Mouse (Mus musculus) midbrain, embryonic 12.5 days (tissue): ENCODE data around the gene Pxylp1. TPM values are rescaled to one million over a fixed set of nuclear protein-coding genes. Genes with fewer than 3 reads are reported as not detected.
"Not testable (repeated sequence)": the region's sequence is repeated elsewhere in the genome, so short reads cannot be mapped to it uniquely, and the experiment has no call there.

Experiments
- ATAC-seq: fragments of 200-750 bp; cut with Nextera tagmentation; 2 replicates; pipeline ENCODE4 v1.8.0; 2017; ENCODE audit warnings: low read depth, moderate TSS enrichment, moderate library complexity; ENCODE audit not compliant: low FRiP score
- H3K27ac ChIP-seq: fragments of 300-500 bp; sonication (generic); replicated peaks from 2 replicates; pipeline ENCODE4 v1.5.1; 2016; ENCODE audit warnings: mild to moderate bottlenecking
- H3K27me3 ChIP-seq: fragments of 300-500 bp; sonication (generic); 2 replicates; pipeline ENCODE4 v1.6.1; 2016; ENCODE audit warnings: mild to moderate bottlenecking
- H3K36me3 ChIP-seq: fragments of 300-500 bp; sonication (generic); 2 replicates; pipeline ENCODE4 v1.6.1; 2016
- H3K4me1 ChIP-seq: fragments of 300-500 bp; sonication (generic); 2 replicates; pipeline ENCODE4 v1.6.1; 2016
- H3K4me2 ChIP-seq: fragments of 300-500 bp; sonication (generic); replicated peaks from 2 replicates; pipeline ENCODE4 v1.6.1; 2016; ENCODE audit warnings: mild to moderate bottlenecking, moderate library complexity
- H3K4me3 ChIP-seq: fragments of 300-500 bp; sonication (generic); 2 replicates; pipeline ENCODE4 v1.5.1; 2016; ENCODE audit warnings: mild to moderate bottlenecking
- H3K9ac ChIP-seq: fragments of 300-500 bp; sonication (generic); replicated peaks from 2 replicates; pipeline ENCODE4 v1.6.1; 2016; ENCODE audit warnings: mild to moderate bottlenecking, moderate library complexity
- H3K9me3 ChIP-seq: fragments of 300-500 bp; sonication (generic); 2 replicates; pipeline ENCODE4 v1.6.1; 2016; ENCODE audit warnings: mild to moderate bottlenecking
- WGBS: fragments of 180-500 bp; shearing (Covaris S2); methylation state at CpG from one replicate; pipeline ENCODE4 v1.1.7; 2016; 5-methylcytosine and 5-hydroxymethylcytosine counted together
- polyA plus RNA-seq: library from polyadenylated mRNA; unstranded; fragments of >200 nt; fragmentation: Nextera tagmentation; extraction: Ambion mirVana; gene quantifications from 2 replicates; pipeline ENCODE4 v1.2.1, GENCODE M21; 2016

The Pxylp1 gene
- polyA plus RNA-seq, result 57.0 and 61.9 TPM in 2 replicates

GRCm38 (mm10) chr9:96892546-96892945, at the start of gene Pxylp1:
Gene Pxylp1, minus strand, starts transcription at chr9:96892669.
- Histone ChIP-seq H3K9me3 (peaks cover 10% of the 10 kb centered on the region; the same call in 1 of the 2 replicates), H3K4me2 (peak within 1 kb of the TSS; percentile 20), H3K4me3 (no peak within 1 kb of the TSS), H3K27ac (peak within 1 kb of the TSS; percentile 83), H3K27me3 (peaks cover 10% of the 10 kb centered on the region), H3K36me3 (no peaks in the 10 kb centered on the region), H3K9ac (no peak within 1 kb of the TSS), H3K4me1 (peaks cover 51% of the 10 kb centered on the region)
- WGBS, result 3% methylated on average over 3 of the region's 3 CpGs
- peak; percentile 61 for ATAC-seq

GRCm38 (mm10) chr9:96938887-96939286, 46.4 kb upstream of the Pxylp1 start:
- peak overlapping the region; percentile 61 for H3K27ac ChIP-seq
- H3K9me3 ChIP-seq, result no peaks in the 10 kb centered on the region
- H3K4me1 ChIP-seq, result no peaks in the 10 kb centered on the region
- H3K9ac ChIP-seq, result no peak overlapping the region
- H3K4me3 ChIP-seq, result no peak overlapping the region
- no peak for ATAC-seq
- H3K36me3 ChIP-seq, result peaks cover 38% of the 10 kb centered on the region
- WGBS, result 69% methylated on average over 5 of the region's 5 CpGs
- H3K27me3 ChIP-seq, result no peaks in the 10 kb centered on the region
- no peak overlapping the region for H3K4me2 ChIP-seq

- not testable (repeated sequence) for H3K4me2 ChIP-seq, H3K9me3 ChIP-seq, H3K27me3 ChIP-seq, H3K4me3 ChIP-seq, H3K27ac ChIP-seq, H3K9ac ChIP-seq, ATAC-seq, H3K4me1 ChIP-seq
- 95% methylated on average over 2 of the region's 2 CpGs for WGBS
- H3K36me3 ChIP-seq, result peaks cover 13% of the 10 kb centered on the region
These were observed 44.0 kb upstream of the Pxylp1 start for GRCm38 (mm10) chr9:96936427-96936826.

GRCm38 (mm10) chr9:96935556-96936300, 43.3 kb upstream of the Pxylp1 start:
- no peak overlapping the region for H3K9ac ChIP-seq
- peaks cover 6% of the 10 kb centered on the region for H3K36me3 ChIP-seq
- no peak for ATAC-seq
- H3K9me3 ChIP-seq, result no peaks in the 10 kb centered on the region
- no peak overlapping the region for H3K27ac ChIP-seq
- no peak overlapping the region for H3K4me3 ChIP-seq
- H3K4me2 ChIP-seq, result no peak overlapping the region
- no peaks in the 10 kb centered on the region for H3K4me1 ChIP-seq
- H3K27me3 ChIP-seq, result no peaks in the 10 kb centered on the region
- 70% methylated on average over 15 of the region's 15 CpGs for WGBS

GRCm38 (mm10) chr9:96934816-96935215, 42.3 kb upstream of the Pxylp1 start:
- no peaks in the 10 kb centered on the region for H3K9me3 ChIP-seq
- no peaks in the 10 kb centered on the region for H3K27me3 ChIP-seq
- ATAC-seq, result no peak
- no peak overlapping the region for H3K27ac ChIP-seq
- peaks cover 5% of the 10 kb centered on the region for H3K36me3 ChIP-seq
- WGBS, result 74% methylated on average over 3 of the region's 3 CpGs
- no peak overlapping the region for H3K9ac ChIP-seq
- H3K4me1 ChIP-seq, result no peaks in the 10 kb centered on the region
- no peak overlapping the region for H3K4me3 ChIP-seq
- H3K4me2 ChIP-seq, result no peak overlapping the region

- H3K36me3 ChIP-seq, result no peaks in the 10 kb centered on the region
- H3K4me2 ChIP-seq, result no peak overlapping the region
- H3K27me3 ChIP-seq, result no peaks in the 10 kb centered on the region
- H3K4me3 ChIP-seq, result no peak overlapping the region
- no peak for ATAC-seq
- no peak overlapping the region for H3K27ac ChIP-seq
- H3K9ac ChIP-seq, result no peak overlapping the region
- 90% methylated on average over 8 of the region's 8 CpGs for WGBS
- H3K4me1 ChIP-seq, result no peaks in the 10 kb centered on the region
- no peaks in the 10 kb centered on the region for H3K9me3 ChIP-seq
These were observed 40.3 kb upstream of the Pxylp1 start for GRCm38 (mm10) chr9:96932751-96933150.

- no peak overlapping the region for H3K27ac ChIP-seq
- H3K27me3 ChIP-seq, result no peaks in the 10 kb centered on the region
- H3K9me3 ChIP-seq, result no peaks in the 10 kb centered on the region; the same call in 1 of the 2 replicates
- no peaks in the 10 kb centered on the region for H3K4me1 ChIP-seq
- H3K4me2 ChIP-seq, result no peak overlapping the region
- 92% methylated on average over 17 of the region's 17 CpGs for WGBS
- no peaks in the 10 kb centered on the region for H3K36me3 ChIP-seq
- no peak overlapping the region for H3K9ac ChIP-seq
- no peak overlapping the region for H3K4me3 ChIP-seq
- no peak for ATAC-seq
These were observed 31.3 kb upstream of the Pxylp1 start for GRCm38 (mm10) chr9:96923577-96924316.

- Histone ChIP-seq H3K9me3 (no peaks in the 10 kb centered on the region; the same call in 1 of the 2 replicates), H3K4me2 (no peak overlapping the region), H3K9ac (no peak overlapping the region), H3K27me3 (no peaks in the 10 kb centered on the region), H3K4me1 (no peaks in the 10 kb centered on the region), H3K36me3 (no peaks in the 10 kb centered on the region), H3K27ac (no peak overlapping the region), H3K4me3 (no peak overlapping the region)
- 88% methylated on average over 6 of the region's 6 CpGs for WGBS
- no peak for ATAC-seq
These were observed 30.6 kb upstream of the Pxylp1 start for GRCm38 (mm10) chr9:96923119-96923518.

- H3K4me2 ChIP-seq, result no peak overlapping the region
- 35% methylated on average over 27 of the region's 27 CpGs for WGBS
- H3K9me3 ChIP-seq, result no peaks in the 10 kb centered on the region; the same call in 1 of the 2 replicates
These were observed 24.4 kb upstream of the Pxylp1 start for GRCm38 (mm10) chr9:96916620-96917538.

GRCm38 (mm10) chr9:96916076-96916475, 23.6 kb upstream of the Pxylp1 start:
- no peaks in the 10 kb centered on the region; the same call in 1 of the 2 replicates for H3K9me3 ChIP-seq
- no peaks in the 10 kb centered on the region for H3K36me3 ChIP-seq
- H3K27me3 ChIP-seq, result no peaks in the 10 kb centered on the region
- no peak overlapping the region for H3K9ac ChIP-seq
- H3K4me2 ChIP-seq, result no peak overlapping the region
- H3K4me1 ChIP-seq, result peaks cover 3% of the 10 kb centered on the region
- H3K4me3 ChIP-seq, result no peak overlapping the region
- peak; percentile 35; the same call in 1 of the 2 replicates for ATAC-seq
- H3K27ac ChIP-seq, result no peak overlapping the region
- WGBS, result 49% methylated on average over 7 of the region's 7 CpGs

More at GRCm38 (mm10) chr9:96916620-96917538, 24.4 kb upstream of the Pxylp1 start:
- no peaks in the 10 kb centered on the region for H3K36me3 ChIP-seq
- no peak overlapping the region for H3K4me3 ChIP-seq
- no peak overlapping the region for H3K9ac ChIP-seq
- H3K27ac ChIP-seq, result no peak overlapping the region
- H3K4me1 ChIP-seq, result peaks cover 3% of the 10 kb centered on the region
- no peaks in the 10 kb centered on the region for H3K27me3 ChIP-seq
- ATAC-seq, result peak; percentile 83

- no peak overlapping the region for H3K9ac ChIP-seq
- H3K4me3 ChIP-seq, result no peak overlapping the region
- peaks cover 3% of the 10 kb centered on the region for H3K4me1 ChIP-seq
- WGBS, result 80% methylated on average over 6 of the region's 6 CpGs
- no peaks in the 10 kb centered on the region for H3K27me3 ChIP-seq
- no peak overlapping the region for H3K4me2 ChIP-seq
- no peaks in the 10 kb centered on the region; the same call in 1 of the 2 replicates for H3K9me3 ChIP-seq
- H3K36me3 ChIP-seq, result no peaks in the 10 kb centered on the region
- no peak for ATAC-seq
- H3K27ac ChIP-seq, result no peak overlapping the region
These were observed 22.4 kb upstream of the Pxylp1 start for GRCm38 (mm10) chr9:96914851-96915250.
